In genomic region chr17:48363421-48363965, GRCm38 (mm10) we compare ENCODE assay signal across 25 mouse cellular contexts. TPM values are rescaled to one million over a fixed set of nuclear protein-coding genes. Genes with fewer than 3 reads are reported as not detected.
A peak's percentile ranks its signal among the peaks of the same experiment; 100 is the strongest.
DNase-seq lines count a peak whose midpoint lies in the region; ATAC-seq and TF ChIP-seq lines count a peak whose summit lies in the region.
"Had no signal": no experiment of that assay in that cellular context is flagged by ENCODE, and none has a peak within 500 bp of the region (broad histone marks: within the 10 kb centered on the region; RNA-seq: fewer than 3 reads in every experiment).

No protein-coding gene starts in this region.

- TF ChIP-seq CTCF in MEL (IDR thresholded peaks at IDR 0.05 in 2 of 3, conservative IDR thresholded peaks at IDR 0.05 in 1 of 3; ENCODE audit: control insufficient read depth in 1 of 3, insufficient read depth in 1 of 3, low read depth in 2 of 3, low read length in 3 of 3, poor library complexity in 1 of 3, severe bottlenecking in 1 of 3), result no peak
- no peak for TF ChIP-seq CTCF in liver, embryonic 14.5 days (IDR thresholded peaks at IDR 0.05; ENCODE audit: low read depth)

- TF ChIP-seq EP300 in MEL (IDR thresholded peaks at IDR 0.05; ENCODE audit: low read depth in 1 of 2, low read length in 2 of 2), result peak; percentile 21 to 60; a peak in 2 of 4 replicates
- no peak for TF ChIP-seq EP300 in liver, embryonic 14.5 days (IDR thresholded peaks at IDR 0.05; ENCODE audit: low read depth)

- H3K9ac ChIP-seq in heart, embryonic 16.5 days (ENCODE audit: low read length), result no peak overlapping the region
- no peak overlapping the region for H3K9ac ChIP-seq in MEL (ENCODE audit: control insufficient read depth, low read depth, low read length, poor library complexity, severe bottlenecking)
- no peak overlapping the region for H3K9ac ChIP-seq in liver, embryonic 14.5 days (replicated peaks)
- H3K9ac ChIP-seq: embryonic facial prominence, embryonic 13.5 days; forebrain, embryonic 13.5 days; limb, embryonic 12.5 days had no signal

- H3K4me2 ChIP-seq in heart, embryonic 16.5 days (ENCODE audit: low read depth, low read length), result no peak overlapping the region
- no peak overlapping the region for H3K4me2 ChIP-seq in liver, embryonic 14.5 days (ENCODE audit: low read depth)
- H3K4me2 ChIP-seq: embryonic facial prominence, embryonic 13.5 days; forebrain, embryonic 13.5 days; limb, embryonic 12.5 days had no signal

- no peak for TF ChIP-seq RAD21 in MEL (IDR thresholded peaks at IDR 0.05; ENCODE audit: low read depth, low read length)

- peaks cover 19% of the 10 kb centered on the region for H3K4me1 ChIP-seq in heart, embryonic 16.5 days (ENCODE audit: control insufficient read depth, insufficient read depth, low read length)
- H3K4me1 ChIP-seq in MEL (ENCODE audit: control insufficient read depth in 1 of 2, insufficient read depth in 2 of 2, low read length in 2 of 2), result peaks cover 20 to 53% of the 10 kb centered on the region in 2 experiments
- peaks cover 7 to 29% of the 10 kb centered on the region in 2 experiments for H3K4me1 ChIP-seq in liver, embryonic 14.5 days (replicated peaks; ENCODE audit: control insufficient read depth in 2 of 2, insufficient read depth in 2 of 2, low read length in 1 of 2)
- H3K4me1 ChIP-seq: embryonic facial prominence, embryonic 13.5 days; limb, embryonic 12.5 days had no signal

- H3K9me3 ChIP-seq in heart, embryonic 16.5 days (replicated peaks; ENCODE audit: control insufficient read depth, low read length), result no peaks in the 10 kb centered on the region
- H3K9me3 ChIP-seq in MEL (replicated peaks; ENCODE audit: insufficient read depth, low read length), result no peaks in the 10 kb centered on the region
- no peaks in the 10 kb centered on the region for H3K9me3 ChIP-seq in liver, embryonic 14.5 days (ENCODE audit: control insufficient read depth, low read length)
- H3K9me3 ChIP-seq: embryonic facial prominence, embryonic 13.5 days; forebrain, embryonic 13.5 days; limb, embryonic 12.5 days; midbrain, embryonic 10.5 days had no signal

- no peaks in the 10 kb centered on the region for H3K36me3 ChIP-seq in heart, embryonic 16.5 days (ENCODE audit: control insufficient read depth, insufficient read depth)
- H3K36me3 ChIP-seq in MEL (ENCODE audit: control insufficient read depth in 1 of 2, insufficient read depth in 2 of 2, low read length in 2 of 2), result peaks cover 0 to 34% of the 10 kb centered on the region in 2 experiments; a peak in 2 of 4 replicates
- no peaks in the 10 kb centered on the region for H3K36me3 ChIP-seq in liver, embryonic 14.5 days (replicated peaks; ENCODE audit: control insufficient read depth, insufficient read depth, low read depth)
- H3K36me3 ChIP-seq: embryonic facial prominence, embryonic 13.5 days; limb, embryonic 12.5 days; midbrain, embryonic 10.5 days had no signal

- DNase-seq in frontal cortex, postnatal 10 days (ENCODE audit: low spot score in 2 of 2), result no peak
- no peak for DNase-seq in heart, adult 18-20 months
- DNase-seq in MEL (ENCODE audit: low read depth, low spot score), result peak; percentile 44
- no peak for DNase-seq in liver, embryonic 14.5 days (ENCODE audit: low read depth in 3 of 3, low spot score in 3 of 3)
- DNase-seq in cerebellum, postnatal 4 days (ENCODE audit: low spot score in 2 of 2), result no peak
- no peak for DNase-seq in spleen, adult 18-20 months
- DNase-seq: layer of hippocampus, postnatal 36 days; lung, adult 2 months; thymus, adult 18-20 months; thymus, postnatal 36 days had no signal

- peak; percentile 75 for ATAC-seq in frontal cortex, adult (ENCODE audit: low TSS enrichment)
- ATAC-seq in heart, embryonic 16.5 days (replicated peaks; ENCODE audit: extremely low read depth, insufficient read depth, low FRiP score), result no peak
- peak; percentile 30; the same call in 1 of the 2 replicates for ATAC-seq in liver, embryonic 14.5 days (ENCODE audit: insufficient read depth)
- ATAC-seq: CD4-positive, CD25-positive, alpha-beta regulatory T cell, adult 4 months; hindbrain, postnatal 0 days; intestine, embryonic 16.5 days; Patski had no signal

- WGBS in heart, embryonic 16.5 days, result 50% methylated on average over 6 of the region's 6 CpGs
- 22% methylated on average over 6 of the region's 6 CpGs for WGBS in liver, embryonic 14.5 days (ENCODE audit: insufficient replicate concordance)

- H3K27ac ChIP-seq in heart, embryonic 16.5 days (ENCODE audit: low read length), result peak overlapping the region; percentile 76; the same call in 1 of the 2 replicates
- no peak overlapping the region for H3K27ac ChIP-seq in MEL (ENCODE audit: control insufficient read depth, low read depth, low read length)
- no peak overlapping the region for H3K27ac ChIP-seq in liver, embryonic 14.5 days
- H3K27ac ChIP-seq: embryonic facial prominence, embryonic 13.5 days; forebrain, embryonic 13.5 days; hindbrain, postnatal 0 days; layer of hippocampus, adult 2 months; limb, embryonic 12.5 days; midbrain, embryonic 10.5 days had no signal

- H3K4me3 ChIP-seq in heart, embryonic 16.5 days (ENCODE audit: low read length), result no peak overlapping the region
- no peak overlapping the region for H3K4me3 ChIP-seq in MEL (ENCODE audit: control insufficient read depth in 1 of 2, insufficient read depth in 1 of 2, low read depth in 2 of 2, low read length in 2 of 2)
- no peak overlapping the region for H3K4me3 ChIP-seq in liver, embryonic 14.5 days (ENCODE audit: insufficient read depth in 1 of 2, low read depth in 2 of 2, low read length in 2 of 2)
- H3K4me3 ChIP-seq: embryonic facial prominence, embryonic 13.5 days; forebrain, embryonic 13.5 days; layer of hippocampus, adult 2 months; limb, embryonic 12.5 days; midbrain, embryonic 10.5 days had no signal

- no peak for TF ChIP-seq POLR2A in MEL (IDR thresholded peaks at IDR 0.05; ENCODE audit: control insufficient read depth in 1 of 2, insufficient read depth in 1 of 2, low read depth in 1 of 2, low read length in 2 of 2, poor library complexity in 1 of 2)

- no peaks in the 10 kb centered on the region for H3K79me2 ChIP-seq in MEL (ENCODE audit: control insufficient read depth, insufficient read depth, low read length, poor library complexity)

- no peaks in the 10 kb centered on the region for H3K27me3 ChIP-seq in heart, embryonic 16.5 days (ENCODE audit: control insufficient read depth, insufficient read depth, low read length)
- H3K27me3 ChIP-seq in MEL (ENCODE audit: control insufficient read depth in 1 of 2, insufficient read depth in 2 of 2, low read length in 2 of 2), result no peaks in the 10 kb centered on the region
- H3K27me3 ChIP-seq in liver, embryonic 14.5 days (ENCODE audit: control insufficient read depth, insufficient read depth, low read length), result no peaks in the 10 kb centered on the region
- H3K27me3 ChIP-seq: embryonic facial prominence, embryonic 13.5 days; forebrain, embryonic 13.5 days; limb, embryonic 12.5 days; Patski had no signal

TF ChIP-seq in MEL, 35 proteins besides CTCF, POLR2A, EP300 and RAD21 (continues in another document):
- TF ChIP-seq MYC (IDR thresholded peaks at IDR 0.05; ENCODE audit: low read depth, low read length) (0 out of 2 replicates have a peak, but pooled peaks have one; percentile 21), GATA1 (IDR thresholded peaks at IDR 0.05; ENCODE audit: low read depth, low read length) (peak; percentile 51; the same call in 1 of the 2 replicates), TCF12 (IDR thresholded peaks at IDR 0.05; ENCODE audit: low read depth, low read length) (peak; percentile 65)

RNA-seq across cellular contexts. Expression of gene Treml1, which starts 3.8 kb away (rescaled TPM):
- 1.1 and 1.9 TPM in 2 replicates for polyA plus RNA-seq in heart, embryonic 16.5 days (2015; fragmentation: Nextera tagmentation; extraction: Ambion mirVana)
- total RNA-seq in heart, adult 18-20 months (2021), result under 1 TPM; 0.27 to 0.54 TPM
- 0.69 and 0.96 TPM in 2 replicates for total RNA-seq in MEL (2012; rRNA removed)
- 1 to 10 TPM in 1 of 2 experiments, not detected in 1; 1.7 TPM for polyA plus RNA-seq in MEL (2012; ENCODE audit: insufficient read depth in 1 of 2, insufficient read length in 2 of 2, low read depth in 1 of 2, low replicate concordance in 2 of 2, missing spikeins in 1 of 2)
- polyA plus RNA-seq in liver, embryonic 14.5 days (2012; rRNA removed), result 16.2 and 16.4 TPM in 2 replicates
- 13.9 and 20.3 TPM in 2 replicates for polyA plus RNA-seq in liver, embryonic 14.5 days (2014; fragmentation: Nextera tagmentation; extraction: Ambion mirVana)
- total RNA-seq: gastrocnemius, postnatal 14 days; layer of hippocampus, adult 2 months; layer of hippocampus, postnatal 36 days had no signal
- polyA plus RNA-seq: CD4-positive, CD25-positive, alpha-beta regulatory T cell, adult 4 months; hindbrain, postnatal 0 days; neural tube, embryonic 14.5 days; Patski had no signal

RNA-seq across cellular contexts. Expression of gene Trem2, which starts 17.3 kb away (rescaled TPM):
- polyA plus RNA-seq in heart, embryonic 16.5 days (2015; fragmentation: Nextera tagmentation; extraction: Ambion mirVana), result 2.3 and 2.9 TPM in 2 replicates
- total RNA-seq in heart, adult 18-20 months (2021), result 1 to 10 TPM; 1.6 to 2.2 TPM
- 0.04 and 0.26 TPM in 2 replicates for total RNA-seq in MEL (2012; rRNA removed)
- under 1 TPM in 1 of 2 experiments, not detected in 1; 0.26 TPM for polyA plus RNA-seq in MEL (2012; ENCODE audit: insufficient read depth in 1 of 2, insufficient read length in 2 of 2, low read depth in 1 of 2, low replicate concordance in 2 of 2, missing spikeins in 1 of 2)
- 3.5 and 6.4 TPM in 2 replicates for polyA plus RNA-seq in liver, embryonic 14.5 days (2012; rRNA removed)
- polyA plus RNA-seq in liver, embryonic 14.5 days (2014; fragmentation: Nextera tagmentation; extraction: Ambion mirVana), result 2.9 and 3.1 TPM in 2 replicates
- polyA plus RNA-seq: CD4-positive, CD25-positive, alpha-beta regulatory T cell, adult 4 months had no signal

RNA-seq across cellular contexts. Expression of gene Nfya, which starts 46.2 kb away (rescaled TPM):
- 9.0 and 10.2 TPM in 2 replicates for polyA plus RNA-seq in heart, embryonic 16.5 days (2015; fragmentation: Nextera tagmentation; extraction: Ambion mirVana)
- 10 to 100 TPM; 18.8 to 21.7 TPM for total RNA-seq in heart, adult 18-20 months (2021)
- total RNA-seq in MEL (2012; rRNA removed), result 48.1 and 56.9 TPM in 2 replicates
- polyA plus RNA-seq in MEL (2012; ENCODE audit: insufficient read depth in 1 of 2, insufficient read length in 2 of 2, low read depth in 1 of 2, low replicate concordance in 2 of 2, missing spikeins in 1 of 2), result 10 to 100 TPM in 1 of 2 experiments, not detected in 1; 97.8 TPM
- 31.6 and 32.7 TPM in 2 replicates for polyA plus RNA-seq in liver, embryonic 14.5 days (2012; rRNA removed)
- 6.9 and 8.2 TPM in 2 replicates for polyA plus RNA-seq in liver, embryonic 14.5 days (2014; fragmentation: Nextera tagmentation; extraction: Ambion mirVana)

RNA-seq across cellular contexts. Expression of gene Oard1, which starts 46.3 kb away (rescaled TPM):
- 40.9 and 44.4 TPM in 2 replicates for polyA plus RNA-seq in heart, embryonic 16.5 days (2015; fragmentation: Nextera tagmentation; extraction: Ambion mirVana)
- total RNA-seq in heart, adult 18-20 months (2021), result 10 to 100 TPM; 17.3 to 21.3 TPM
- total RNA-seq in MEL (2012; rRNA removed), result 21.2 and 21.5 TPM in 2 replicates
- 10 to 100 TPM in 1 of 2 experiments, not detected in 1; 24.4 TPM for polyA plus RNA-seq in MEL (2012; ENCODE audit: insufficient read depth in 1 of 2, insufficient read length in 2 of 2, low read depth in 1 of 2, low replicate concordance in 2 of 2, missing spikeins in 1 of 2)
- polyA plus RNA-seq in liver, embryonic 14.5 days (2012; rRNA removed), result 16.6 and 28.2 TPM in 2 replicates
- polyA plus RNA-seq in liver, embryonic 14.5 days (2014; fragmentation: Nextera tagmentation; extraction: Ambion mirVana), result 51.1 and 52.4 TPM in 2 replicates

RNA-seq across cellular contexts. Expression of gene B430306N03Rik, which starts 47.6 kb away (rescaled TPM):
- polyA plus RNA-seq in heart, embryonic 16.5 days (2015; fragmentation: Nextera tagmentation; extraction: Ambion mirVana), result 0.31 and 0.37 TPM in 2 replicates
- total RNA-seq in heart, adult 18-20 months (2021), result under 1 TPM; 0.18 to 0.20 TPM
- 0.13 and 0.19 TPM in 2 replicates for total RNA-seq in MEL (2012; rRNA removed)
- polyA plus RNA-seq in MEL (2012; ENCODE audit: insufficient read depth in 1 of 2, insufficient read length in 2 of 2, low read depth in 1 of 2, low replicate concordance in 2 of 2, missing spikeins in 1 of 2), result under 1 TPM in 1 of 2 experiments, not detected in 1; 0.68 TPM
- polyA plus RNA-seq in liver, embryonic 14.5 days (2012; rRNA removed), result 1.8 and 2.4 TPM in 2 replicates
- 1.9 and 2.6 TPM in 2 replicates for polyA plus RNA-seq in liver, embryonic 14.5 days (2014; fragmentation: Nextera tagmentation; extraction: Ambion mirVana)
- total RNA-seq: layer of hippocampus, adult 2 months; left cerebral cortex, postnatal 10 days had no signal
- polyA plus RNA-seq: embryonic facial prominence, embryonic 13.5 days; hindbrain, embryonic 11.5 days; hindbrain, postnatal 0 days; neural tube, embryonic 14.5 days had no signal
